Mouse (Mus musculus): ENCODE data around the gene Kat8.
"Not testable (repeated sequence)": the region's sequence is repeated elsewhere in the genome, so short reads cannot be mapped to it uniquely, and the experiment has no call there.

Gene Kat8

GRCm38 (mm10) chr7:127912190-127912871, at the start of gene Kat8:
Gene Kat8, plus strand, starts transcription at chr7:127912516.
- DNase-seq (ENCODE audit: low read depth, low spot score): peak; percentile 98

- no peak for DNase-seq (ENCODE audit: low read depth, low spot score)
Observed at GRCm38 (mm10) chr7:127866434-127866833, 45.9 kb upstream of the Kat8 start.

- DNase-seq (ENCODE audit: low read depth, low spot score): no peak
Observed at GRCm38 (mm10) chr7:127867641-127868040, 44.7 kb upstream of the Kat8 start.

GRCm38 (mm10) chr7:127869149-127869810, 43.0 kb upstream of the Kat8 start:
- peak; percentile 80 for DNase-seq (ENCODE audit: low read depth, low spot score)

GRCm38 (mm10) chr7:127870136-127870821, 42.0 kb upstream of the Kat8 start:
- no peak for DNase-seq (ENCODE audit: low read depth, low spot score)

- DNase-seq (ENCODE audit: low read depth, low spot score): peak; percentile 16
Observed at GRCm38 (mm10) chr7:127874812-127875626, 37.3 kb upstream of the Kat8 start.

GRCm38 (mm10) chr7:127875627-127876001, 36.7 kb upstream of the Kat8 start:
- peak; percentile 99 for DNase-seq (ENCODE audit: low read depth, low spot score)

- peak; percentile 96 for DNase-seq (ENCODE audit: low read depth, low spot score)
Observed at GRCm38 (mm10) chr7:127876041-127876466, 36.3 kb upstream of the Kat8 start, which contains the start of gene Zfp646. Gene Zfp646, plus strand, starts transcription at chr7:127876221.

GRCm38 (mm10) chr7:127876467-127877348, 35.6 kb upstream of the Kat8 start, which contains the start of gene Zfp668:
Gene Zfp668, minus strand, starts transcription at chr7:127876828.
- peak; percentile 99 for DNase-seq (ENCODE audit: low read depth, low spot score)

GRCm38 (mm10) chr7:127879301-127879700, 33.0 kb upstream of the Kat8 start:
- DNase-seq (ENCODE audit: low read depth, low spot score): no peak

- DNase-seq (ENCODE audit: low read depth, low spot score): no peak
Observed at GRCm38 (mm10) chr7:127880431-127880830, 31.9 kb upstream of the Kat8 start.

- DNase-seq (ENCODE audit: low read depth, low spot score): peak; percentile 70
Observed at GRCm38 (mm10) chr7:127885951-127886350, 26.4 kb upstream of the Kat8 start.

- DNase-seq (ENCODE audit: low read depth, low spot score): no peak
Observed at GRCm38 (mm10) chr7:127886551-127886950, 25.8 kb upstream of the Kat8 start.

- DNase-seq (ENCODE audit: low read depth, low spot score): no peak
Observed at GRCm38 (mm10) chr7:127887191-127887590, 25.1 kb upstream of the Kat8 start.

- no peak for DNase-seq (ENCODE audit: low read depth, low spot score)
Observed at GRCm38 (mm10) chr7:127887781-127888180, 24.5 kb upstream of the Kat8 start.

- DNase-seq (ENCODE audit: low read depth, low spot score): no peak
Observed at GRCm38 (mm10) chr7:127888821-127889220, 23.5 kb upstream of the Kat8 start.

- no peak for DNase-seq (ENCODE audit: low read depth, low spot score)
Observed at GRCm38 (mm10) chr7:127890798-127891197, 21.5 kb upstream of the Kat8 start, which contains the start of gene Prss53. Gene Prss53, minus strand, starts transcription at chr7:127890970.

GRCm38 (mm10) chr7:127894480-127894879, 17.8 kb upstream of the Kat8 start:
- no peak for DNase-seq (ENCODE audit: low read depth, low spot score)

GRCm38 (mm10) chr7:127895442-127895841, 16.9 kb upstream of the Kat8 start, which contains the start of the genes Gm21974 and Vkorc1:
Gene Gm21974, minus strand, starts transcription at chr7:127895454.
Gene Vkorc1, minus strand, starts transcription at chr7:127895617.
- peak; percentile 99 for DNase-seq (ENCODE audit: low read depth, low spot score)

- DNase-seq (ENCODE audit: low read depth, low spot score): not testable (repeated sequence)
Observed at GRCm38 (mm10) chr7:127895891-127896290, 16.4 kb upstream of the Kat8 start.

Measured in brain, adult 2 months (tissue).